Mouse (Mus musculus) stomach, postnatal 0 days (tissue): Measurements from ENCODE around the gene Repin1.

Source experiments
- CTCF ChIP-seq: IDR thresholded peaks from 2 replicates; pipeline ENCODE4 v1.5.1; 2016; ENCODE audit warnings: antibody characterized with exemption, low read depth, mild to moderate bottlenecking, moderate library complexity
- EP300 ChIP-seq: optimal IDR thresholded peaks from 2 replicates; pipeline ENCODE3; 2016; ENCODE audit warnings: antibody characterized with exemption

- peak; percentile 81 for TF ChIP-seq CTCF
- TF ChIP-seq EP300, result no peak
Observed at GRCm38 (mm10) chr6:48546271-48546670, 47.4 kb upstream of the Repin1 start.
